Mouse (Mus musculus) granulocyte monocyte progenitor cell, adult 5-6 weeks (primary cell): Measurements from ENCODE around the gene Hyal1. TPM values are rescaled to one million over a fixed set of nuclear protein-coding genes. Genes with fewer than 3 reads are reported as not detected.
A peak's percentile ranks its signal among the peaks of the same experiment; 100 is the strongest.
"Not testable (repeated sequence)": the region's sequence is repeated elsewhere in the genome, so short reads cannot be mapped to it uniquely, and the experiment has no call there.

Experiments
- ATAC-seq: replicated peaks from 2 replicates; pipeline ENCODE4 v1.8.0; 2016; ENCODE audit warnings: mild to moderate bottlenecking, moderate TSS enrichment, inconsistent platforms; ENCODE audit not compliant: poor library complexity, severe bottlenecking
- total RNA-seq, 2 experiments: library from RNA; stranded (forward) in 1 of 2; stranded (reverse) in 1 of 2; fragments of 200-712, 200-1000 nt in 1 of 2; fragments of >200 nt in 1 of 2; fragmentation: Nextera tagmentation in 1 of 2; gene quantifications; 2 replicates each; pipeline ENCODE4 v1.2.3; 2014 to 2017

The Hyal1 gene
- total RNA-seq, 2 experiments from 2014 or later, result 1.0 to 1.4 TPM

GRCm38 (mm10) chr9:107569270-107569669 lies 7.5 kb upstream of the Hyal1 start:
- peak; percentile 34 for ATAC-seq

GRCm38 (mm10) chr9:107570016-107570415 lies 6.7 kb upstream of the Hyal1 start:
- ATAC-seq, result no peak

- no peak for ATAC-seq
These were observed 5.9 kb upstream of the Hyal1 start for GRCm38 (mm10) chr9:107570845-107571244.

- no peak for ATAC-seq
These were observed 5.0 kb upstream of the Hyal1 start for GRCm38 (mm10) chr9:107571534-107572326.

GRCm38 (mm10) chr9:107572327-107572662 lies 4.4 kb upstream of the Hyal1 start:
- no peak for ATAC-seq

- not testable (repeated sequence) for ATAC-seq
These were observed 3.0 kb upstream of the Hyal1 start for GRCm38 (mm10) chr9:107573774-107574173.

GRCm38 (mm10) chr9:107575579-107576356 lies 959 bp upstream of the Hyal1 start:
- ATAC-seq, result no peak

GRCm38 (mm10) chr9:107577871-107578270 lies 1.1 kb downstream of the Hyal1 start:
- no peak for ATAC-seq

- no peak for ATAC-seq
These were observed 1.9 kb downstream of the Hyal1 start, which contains the start of gene Naa80 for GRCm38 (mm10) chr9:107578587-107578986. Gene Naa80, plus strand, starts transcription at chr9:107578887.

- no peak for ATAC-seq
These were observed 2.5 kb downstream of the Hyal1 start for GRCm38 (mm10) chr9:107579023-107579900.

- ATAC-seq, result peak; percentile 78
These were observed 4.0 kb downstream of the Hyal1 start, which contains the start of gene Hyal3 for GRCm38 (mm10) chr9:107580501-107581317. Gene Hyal3, plus strand, starts transcription at chr9:107580818.

- no peak for ATAC-seq
These were observed 4.9 kb downstream of the Hyal1 start for GRCm38 (mm10) chr9:107581584-107581983.

- no peak for ATAC-seq
These were observed 5.9 kb downstream of the Hyal1 start for GRCm38 (mm10) chr9:107582509-107583062.

GRCm38 (mm10) chr9:107583174-107583573 lies 6.4 kb downstream of the Hyal1 start:
- no peak for ATAC-seq

GRCm38 (mm10) chr9:107586504-107586903 lies 9.8 kb downstream of the Hyal1 start:
- ATAC-seq, result no peak

GRCm38 (mm10) chr9:107586974-107587832 lies 10.5 kb downstream of the Hyal1 start, which contains the start of gene Ifrd2:
Gene Ifrd2, plus strand, starts transcription at chr9:107587642.
- ATAC-seq, result peak; percentile 94

GRCm38 (mm10) chr9:107587833-107588639 lies 11.3 kb downstream of the Hyal1 start:
- peak; percentile 26 for ATAC-seq
